Mouse (Mus musculus) cerebellum, adult 11 months (tissue): ENCODE results near the gene Nbr1.

Experiments used
- DNase-seq: peaks from one replicate; pipeline ENCODE4 v3.0.0; 2022

Nbr1 gene

DNA sequence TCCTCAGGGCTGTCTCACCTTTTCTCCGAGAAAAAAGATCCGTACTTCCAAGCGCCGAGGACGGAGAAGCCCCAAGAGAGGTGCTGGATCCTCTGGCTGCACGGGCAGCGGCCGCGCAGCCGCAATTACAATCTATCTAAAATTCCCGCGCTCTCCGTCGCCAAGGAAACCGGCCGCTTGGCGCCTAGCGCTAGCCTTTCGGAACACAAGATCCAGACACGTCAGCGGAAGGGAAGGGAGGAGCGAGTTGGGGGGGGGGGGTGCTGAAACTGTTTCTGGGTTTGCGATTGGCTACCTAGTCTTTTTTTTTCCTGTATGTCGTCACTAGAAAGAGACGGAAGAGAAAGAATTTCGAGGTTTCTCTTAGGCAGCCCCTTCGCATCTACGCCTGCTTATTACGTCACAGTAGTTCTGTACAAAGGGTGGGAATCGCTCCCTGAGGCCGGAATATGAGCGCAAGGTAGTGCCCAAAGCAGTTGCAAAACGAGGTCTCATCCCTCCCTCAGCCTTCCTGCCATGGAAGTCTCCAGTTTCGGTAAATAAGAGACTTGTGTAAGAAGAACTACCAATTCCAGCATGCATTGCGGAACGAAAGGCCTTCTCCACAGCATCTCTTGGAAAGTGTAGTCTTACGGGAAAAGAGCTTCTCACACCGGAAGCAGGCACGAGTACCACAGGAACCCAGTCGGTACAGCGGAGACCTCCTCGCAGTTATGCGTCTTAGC is at the start of gene Nbr1, which contains the start of gene Brca1:
TSS of gene Nbr1 (plus strand) at position 399 of the 725 bp plus-strand sequence.
TSS of gene Brca1 (minus strand) at position 205 of the 725 bp plus-strand sequence.
- peak; percentile 83 for DNase-seq

GRCm38 (mm10) chr11:101506269-101506780 is 45.6 kb upstream of the Nbr1 start:
- no peak for DNase-seq

DNA sequence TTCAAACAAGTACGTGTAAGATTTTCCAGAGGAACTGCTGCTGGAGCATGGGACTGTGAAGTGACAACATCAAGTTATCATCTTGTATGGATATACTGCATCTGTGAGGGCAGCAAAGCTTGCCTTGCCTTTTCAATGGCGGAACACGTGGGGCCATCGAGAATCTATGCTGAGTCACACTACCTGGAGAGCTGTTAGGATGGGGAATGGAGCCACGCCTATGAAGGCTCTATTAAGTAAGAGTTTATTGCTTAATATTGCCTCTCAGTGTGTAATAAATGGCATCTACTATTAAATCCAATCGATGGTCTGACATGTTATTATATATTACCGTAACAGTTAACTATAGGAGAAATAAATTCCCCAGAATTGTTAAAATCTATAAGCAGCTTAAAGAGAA is 44.9 kb upstream of the Nbr1 start:
- no peak for DNase-seq

- no peak for DNase-seq
Measured at GRCm38 (mm10) chr11:101518937-101519336, 33.0 kb upstream of the Nbr1 start.

GRCm38 (mm10) chr11:101519364-101519763 is 32.6 kb upstream of the Nbr1 start:
- DNase-seq, result no peak

GRCm38 (mm10) chr11:101524446-101524845 is 27.5 kb upstream of the Nbr1 start:
- no peak for DNase-seq

GRCm38 (mm10) chr11:101525056-101525455 is 26.9 kb upstream of the Nbr1 start:
- DNase-seq, result no peak

DNA sequence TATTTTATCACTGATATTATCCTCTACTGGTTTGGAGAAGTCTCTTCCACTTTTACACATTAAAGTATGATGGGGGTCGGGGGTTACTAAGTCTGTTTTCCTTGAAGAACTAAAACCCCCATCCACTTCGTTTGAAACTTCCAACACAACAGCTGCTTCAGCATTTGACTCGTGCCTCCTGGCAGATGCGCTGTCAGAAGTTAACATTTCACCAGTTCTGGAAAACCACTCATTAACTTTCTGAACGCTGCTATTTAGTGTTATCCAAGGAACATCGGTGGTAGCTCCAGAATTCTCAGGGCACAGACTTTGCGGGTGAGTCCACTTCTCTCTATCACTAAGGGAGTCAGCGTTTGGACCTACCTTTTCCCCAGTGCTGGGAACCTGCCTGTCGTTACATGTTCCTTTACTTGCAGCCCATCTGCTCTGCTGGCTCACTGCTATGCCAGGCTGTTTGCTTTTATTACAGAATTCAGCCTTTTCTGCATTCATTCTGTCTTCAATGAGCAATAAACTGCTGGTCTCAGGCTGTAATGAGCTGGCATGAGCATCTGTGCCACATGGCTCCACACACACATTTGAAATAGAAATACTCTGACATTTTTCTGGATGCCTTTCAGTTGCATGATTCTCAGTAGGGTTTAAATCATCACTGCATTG is 25.9 kb upstream of the Nbr1 start:
- DNase-seq, result no peak

GRCm38 (mm10) chr11:101526686-101527085 is 25.3 kb upstream of the Nbr1 start:
- DNase-seq, result no peak

DNA sequence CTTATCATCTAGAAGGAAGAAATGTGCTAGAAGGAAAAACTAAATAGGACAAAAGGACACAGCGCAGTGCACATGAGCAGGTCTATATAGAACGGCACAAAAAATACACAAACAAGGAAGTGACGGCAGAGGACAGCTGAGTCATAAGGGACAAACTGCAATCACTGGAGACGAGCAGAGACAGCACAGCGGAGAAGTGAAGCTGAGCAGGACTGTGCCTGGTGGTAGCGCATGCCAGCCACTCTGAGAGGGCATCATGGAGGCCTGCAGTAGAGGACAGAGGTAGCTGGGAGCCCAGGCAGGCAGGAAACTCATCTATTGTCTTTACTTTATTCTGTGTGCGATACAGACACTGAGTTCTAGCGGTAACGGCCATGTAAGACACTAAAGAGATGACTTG is 8.4 kb upstream of the Nbr1 start:
- DNase-seq, result no peak

- no peak for DNase-seq
Measured at GRCm38 (mm10) chr11:101544132-101544531, 7.8 kb upstream of the Nbr1 start.

- DNase-seq, result no peak
Measured at GRCm38 (mm10) chr11:101548526-101548925, 3.4 kb upstream of the Nbr1 start.

DNA sequence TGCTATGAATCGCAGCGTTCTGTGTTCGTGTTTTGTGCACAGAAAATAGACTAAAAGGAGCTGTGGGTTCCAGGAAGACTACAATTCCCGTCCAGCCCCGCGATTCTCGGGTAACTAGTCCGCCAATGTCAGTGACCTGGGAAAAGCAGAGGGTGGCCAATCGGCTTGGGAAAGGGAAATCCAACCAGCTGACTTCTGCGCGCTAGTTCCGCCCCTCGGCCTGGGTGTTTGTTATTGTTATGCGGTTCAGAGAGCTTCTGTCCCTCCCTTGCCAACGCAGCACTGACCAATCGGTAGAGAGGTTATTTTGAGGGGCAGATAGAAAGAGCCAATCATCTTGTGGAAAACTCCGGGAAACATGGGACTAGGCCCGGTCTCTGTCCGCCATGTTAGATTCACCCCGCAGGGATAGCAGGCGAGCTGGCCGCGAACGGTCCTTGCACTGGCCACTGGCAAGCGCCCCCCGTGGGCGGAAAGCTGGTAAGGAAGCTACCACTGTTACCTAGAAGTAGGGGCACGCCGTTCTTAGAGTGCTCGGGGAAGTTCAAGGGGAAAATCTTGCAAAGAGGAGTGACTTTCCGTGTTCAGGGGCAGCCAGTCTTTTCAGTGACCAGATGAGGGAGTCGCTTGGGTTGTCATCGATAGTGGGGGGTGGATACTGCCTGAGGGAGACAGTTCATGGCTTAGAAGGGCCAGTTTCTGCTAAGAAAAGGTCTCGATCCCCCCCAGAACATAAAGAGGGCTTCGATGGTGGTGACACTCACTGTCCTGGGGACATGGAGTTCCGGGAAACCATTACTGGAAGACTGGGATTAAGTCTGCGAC is 739 bp downstream of the Nbr1 start:
- peak; percentile 97 for DNase-seq

- DNase-seq, result no peak
Measured at GRCm38 (mm10) chr11:101553354-101553930, 1.5 kb downstream of the Nbr1 start.

DNA sequence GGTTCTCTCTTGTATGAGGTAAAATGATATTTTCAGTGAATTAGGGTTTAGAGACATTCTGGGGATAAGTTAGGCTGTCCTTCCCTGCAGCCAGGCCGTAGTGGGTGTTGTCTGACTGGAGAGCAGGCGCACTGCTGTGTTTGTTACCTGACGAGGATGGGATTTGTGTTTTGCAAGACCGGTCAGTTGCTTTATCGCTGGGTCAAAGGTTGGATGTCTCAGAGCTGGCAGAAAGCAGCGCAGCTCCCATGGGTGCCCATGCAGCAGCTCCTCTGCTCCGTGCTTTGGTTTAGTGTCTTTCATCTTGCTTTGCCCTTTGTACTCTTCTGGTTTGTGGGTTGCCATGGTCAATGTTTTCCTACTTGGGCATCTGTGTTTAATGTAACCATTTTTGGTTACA is 4.6 kb downstream of the Nbr1 start:
- DNase-seq, result no peak

DNA sequence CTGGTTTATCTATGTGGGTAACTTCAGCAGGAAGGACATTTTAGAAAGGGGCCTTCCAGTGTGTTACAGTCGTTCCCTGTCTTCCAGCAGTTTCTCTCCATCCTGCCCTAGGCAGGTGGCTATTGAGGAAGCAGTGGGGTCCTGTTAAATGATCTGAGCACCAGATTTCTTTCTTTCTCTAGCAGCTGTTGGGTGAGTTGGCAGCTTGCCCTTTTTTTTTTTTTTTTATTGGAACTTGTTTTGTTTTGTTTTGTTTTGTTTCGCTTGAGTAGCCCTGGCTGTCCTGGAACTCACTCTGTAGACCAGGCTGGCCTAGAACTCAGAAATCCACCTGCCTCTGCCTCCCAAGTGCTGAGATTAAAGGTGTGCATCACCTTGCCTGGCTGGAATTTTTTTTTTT is 5.0 kb downstream of the Nbr1 start:
- DNase-seq, result no peak

- DNase-seq, result no peak
Measured at GRCm38 (mm10) chr11:101562391-101562790, 10.4 kb downstream of the Nbr1 start.

DNA sequence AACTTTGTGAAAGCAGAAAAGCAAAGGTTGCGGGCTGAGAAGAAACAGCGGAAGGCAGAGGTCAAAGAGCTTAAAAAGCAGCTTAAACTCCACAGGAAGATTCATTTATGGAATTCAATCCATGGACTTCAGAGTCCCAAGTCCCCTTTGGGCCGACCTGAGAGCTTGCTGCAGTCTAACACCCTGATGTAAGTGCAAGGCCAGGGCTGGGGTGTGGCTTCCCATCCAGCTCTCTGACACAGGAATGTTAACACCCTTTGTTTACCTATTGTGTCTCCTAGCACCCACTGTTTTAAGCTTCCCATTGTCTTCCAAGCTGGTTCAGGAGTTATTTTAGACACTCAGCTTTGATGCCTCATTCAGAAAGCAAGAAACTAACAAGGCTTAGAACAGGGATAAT is 16.5 kb downstream of the Nbr1 start:
- no peak for DNase-seq

- no peak for DNase-seq
Measured at GRCm38 (mm10) chr11:101576116-101576515, 24.2 kb downstream of the Nbr1 start.

GRCm38 (mm10) chr11:101581081-101581764 is 29.3 kb downstream of the Nbr1 start:
- no peak for DNase-seq

GRCm38 (mm10) chr11:101582054-101583035 is 30.4 kb downstream of the Nbr1 start, which contains the start of gene Tmem106a:
Tmem106a (plus strand) TSS chr11:101582242.
- DNase-seq, result no peak
